Mouse (Mus musculus) bone marrow macrophage, adult 2 months (primary cell): ENCODE data around the gene Wnt9a.

ENCODE experiments used
- CTCF ChIP-seq: IDR thresholded peaks from 2 replicates; pipeline ENCODE4 v1.5.1; 2012; ENCODE audit warnings: low read depth, mild to moderate bottlenecking, low read length, moderate library complexity
- POLR2A ChIP-seq: IDR thresholded peaks from 2 replicates; pipeline ENCODE4 v1.6.1; 2012; ENCODE audit warnings: mild to moderate bottlenecking, low read depth, low read length, borderline replicate concordance

DNA sequence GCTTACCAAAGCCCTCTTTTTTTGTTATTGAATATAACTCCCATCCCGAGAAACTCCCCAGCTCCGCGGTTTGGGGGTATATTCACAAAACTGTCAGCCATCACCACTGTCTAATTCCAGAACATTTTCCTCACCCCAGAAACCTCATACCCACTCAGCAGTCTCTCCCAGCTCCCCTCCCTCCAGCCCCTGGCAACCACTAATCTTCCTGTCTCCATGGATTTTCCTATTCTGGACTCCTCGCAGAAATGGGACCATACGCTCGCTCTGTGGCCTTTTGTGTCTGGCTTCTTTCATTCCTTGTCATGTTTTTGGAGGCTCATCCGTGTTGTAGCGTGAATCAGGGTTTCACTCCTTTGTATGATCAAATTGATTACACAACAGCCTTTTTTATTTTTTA lies 3.2 kb downstream of the Wnt9a start:
- TF ChIP-seq POLR2A = no peak
- no peak for TF ChIP-seq CTCF
